Mouse (Mus musculus): ENCODE results near the gene Ablim1. TPM values are rescaled to one million over a fixed set of nuclear protein-coding genes. Genes with fewer than 3 reads are reported as not detected.

Ablim1 gene
- polyA plus RNA-seq, 1 experiment from 2014 or later: 39.3 TPM

GRCm38 (mm10) chr19:57313891-57314345, 801 bp downstream of the Ablim1 start:
- Histone ChIP-seq H3K4me1 (ENCODE audit: insufficient read depth, low read length) (peaks cover 11% of the 10 kb centered on the region), H3K9ac (replicated peaks; ENCODE audit: low read length) (peak overlapping the region; percentile 77), H3K27me3 (ENCODE audit: insufficient read depth, low read length) (0 out of 2 replicates have a peak, but pooled peaks cover 3% of the 10 kb centered on the region), H3K9me3 (ENCODE audit: low read length) (no peaks in the 10 kb centered on the region), H3K4me3 (ENCODE audit: low read length) (peak overlapping the region; percentile 60), H3K27ac (ENCODE audit: low read length) (peak overlapping the region; percentile 47; the same call in 1 of the 2 replicates), H3K36me3 (ENCODE audit: insufficient read depth, low read length) (no peaks in the 10 kb centered on the region), H3K4me2 (replicated peaks; ENCODE audit: low read depth, low read length) (peak overlapping the region; percentile 92)
- 60% methylated on average over 3 of the region's 3 CpGs for WGBS
- ATAC-seq (ENCODE audit: low FRiP score, low TSS enrichment): no peak

DNA sequence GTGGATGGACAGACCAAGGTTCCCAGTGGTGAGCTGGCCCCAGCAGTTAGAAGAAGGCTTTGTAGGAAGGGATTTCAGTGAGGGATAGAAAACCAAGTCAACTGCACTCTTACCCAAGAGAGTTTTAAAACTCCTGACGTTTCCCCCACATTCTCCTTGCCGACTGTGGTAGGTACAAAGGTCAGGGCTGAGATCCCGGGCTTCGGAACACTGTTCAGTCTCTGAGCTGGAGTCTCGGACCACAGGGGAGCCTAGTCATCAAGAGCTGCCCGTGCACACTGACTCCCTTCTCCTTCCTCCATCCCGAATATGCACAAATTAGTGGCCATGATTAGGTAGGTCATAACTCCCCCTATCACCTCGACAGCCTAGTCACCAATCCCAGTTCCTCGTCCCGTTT, 1.5 kb downstream of the Ablim1 start:
- Histone ChIP-seq H3K4me2 (replicated peaks; ENCODE audit: low read depth, low read length) (no peak overlapping the region), H3K36me3 (ENCODE audit: insufficient read depth, low read length) (no peaks in the 10 kb centered on the region), H3K4me1 (ENCODE audit: insufficient read depth, low read length) (peaks cover 11% of the 10 kb centered on the region), H3K9me3 (ENCODE audit: low read length) (no peaks in the 10 kb centered on the region), H3K4me3 (ENCODE audit: low read length) (no peak overlapping the region), H3K27me3 (ENCODE audit: insufficient read depth, low read length) (0 out of 2 replicates have a peak, but pooled peaks cover 3% of the 10 kb centered on the region), H3K9ac (replicated peaks; ENCODE audit: low read length) (no peak overlapping the region), H3K27ac (ENCODE audit: low read length) (no peak overlapping the region)
- WGBS: 60% methylated on average over 10 of the region's 10 CpGs
- ATAC-seq (ENCODE audit: low FRiP score, low TSS enrichment): no peak

- H3K4me2 ChIP-seq (replicated peaks; ENCODE audit: low read depth, low read length): no peak overlapping the region
- no peak overlapping the region for H3K4me3 ChIP-seq (ENCODE audit: low read length)
- H3K36me3 ChIP-seq (ENCODE audit: insufficient read depth, low read length): no peaks in the 10 kb centered on the region
- H3K9me3 ChIP-seq (ENCODE audit: low read length): no peaks in the 10 kb centered on the region
- no peak for ATAC-seq (ENCODE audit: low FRiP score, low TSS enrichment)
- no peak overlapping the region for H3K27ac ChIP-seq (ENCODE audit: low read length)
- 69% methylated on average over 4 of the region's 4 CpGs for WGBS
- peaks cover 7% of the 10 kb centered on the region for H3K4me1 ChIP-seq (ENCODE audit: insufficient read depth, low read length)
- H3K27me3 ChIP-seq (ENCODE audit: insufficient read depth, low read length): no peaks in the 10 kb centered on the region
- no peak overlapping the region for H3K9ac ChIP-seq (replicated peaks; ENCODE audit: low read length)
Measured at GRCm38 (mm10) chr19:57309980-57310379, 4.7 kb downstream of the Ablim1 start.

DNA sequence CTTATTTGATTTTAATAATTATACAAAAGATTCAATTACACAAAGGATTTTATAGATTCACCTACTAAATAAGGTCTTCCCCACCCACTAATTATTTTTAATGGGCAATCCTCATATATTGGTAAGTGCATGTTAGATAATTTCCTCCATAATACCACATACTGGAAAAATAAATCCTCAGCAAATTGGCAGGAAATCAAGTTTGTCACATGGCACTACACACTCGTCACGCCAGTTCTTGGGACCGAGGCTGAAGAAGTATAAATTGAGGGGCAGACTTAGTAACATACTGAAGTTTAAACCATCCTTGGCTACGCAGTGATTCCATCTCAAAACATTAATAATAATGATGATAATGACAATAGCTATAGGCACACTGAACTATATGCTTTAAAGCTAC, 8.1 kb downstream of the Ablim1 start:
- WGBS: 63% methylated on average over 4 of the region's 4 CpGs
- Histone ChIP-seq H3K4me3 (ENCODE audit: low read length) (no peak overlapping the region), H3K9ac (replicated peaks; ENCODE audit: low read length) (no peak overlapping the region), H3K9me3 (ENCODE audit: low read length) (no peaks in the 10 kb centered on the region), H3K36me3 (ENCODE audit: insufficient read depth, low read length) (no peaks in the 10 kb centered on the region), H3K27ac (ENCODE audit: low read length) (no peak overlapping the region), H3K4me1 (ENCODE audit: insufficient read depth, low read length) (no peaks in the 10 kb centered on the region), H3K4me2 (replicated peaks; ENCODE audit: low read depth, low read length) (no peak overlapping the region), H3K27me3 (ENCODE audit: insufficient read depth, low read length) (no peaks in the 10 kb centered on the region)
- no peak for ATAC-seq (ENCODE audit: low FRiP score, low TSS enrichment)

DNA sequence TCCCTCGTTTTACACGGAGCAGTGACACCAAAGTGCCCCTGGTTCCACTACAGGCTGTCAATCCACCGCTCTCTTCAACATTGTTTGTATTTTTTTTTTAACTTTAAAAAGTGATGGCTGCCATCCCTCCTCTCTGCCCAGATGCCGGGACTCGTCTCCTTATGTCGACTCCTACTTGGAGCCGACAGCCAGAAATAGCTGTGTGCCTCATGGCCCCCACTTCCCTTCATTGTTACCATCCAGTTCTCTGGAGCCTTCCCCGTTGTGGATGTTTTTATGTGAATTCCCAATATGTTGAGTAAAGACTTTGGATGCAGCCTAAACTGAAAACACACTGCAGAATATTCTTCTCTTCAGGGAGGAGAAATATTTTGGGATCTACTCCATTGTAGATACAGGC, 8.7 kb downstream of the Ablim1 start:
- no peaks in the 10 kb centered on the region for H3K27me3 ChIP-seq (ENCODE audit: insufficient read depth, low read length)
- H3K9ac ChIP-seq (replicated peaks; ENCODE audit: low read length): no peak overlapping the region
- no peaks in the 10 kb centered on the region for H3K4me1 ChIP-seq (ENCODE audit: insufficient read depth, low read length)
- H3K27ac ChIP-seq (ENCODE audit: low read length): no peak overlapping the region
- ATAC-seq (ENCODE audit: low FRiP score, low TSS enrichment): no peak
- 63% methylated on average over 8 of the region's 8 CpGs for WGBS
- H3K4me2 ChIP-seq (replicated peaks; ENCODE audit: low read depth, low read length): no peak overlapping the region
- H3K4me3 ChIP-seq (ENCODE audit: low read length): no peak overlapping the region
- H3K36me3 ChIP-seq (ENCODE audit: insufficient read depth, low read length): no peaks in the 10 kb centered on the region
- H3K9me3 ChIP-seq (ENCODE audit: low read length): no peaks in the 10 kb centered on the region

DNA sequence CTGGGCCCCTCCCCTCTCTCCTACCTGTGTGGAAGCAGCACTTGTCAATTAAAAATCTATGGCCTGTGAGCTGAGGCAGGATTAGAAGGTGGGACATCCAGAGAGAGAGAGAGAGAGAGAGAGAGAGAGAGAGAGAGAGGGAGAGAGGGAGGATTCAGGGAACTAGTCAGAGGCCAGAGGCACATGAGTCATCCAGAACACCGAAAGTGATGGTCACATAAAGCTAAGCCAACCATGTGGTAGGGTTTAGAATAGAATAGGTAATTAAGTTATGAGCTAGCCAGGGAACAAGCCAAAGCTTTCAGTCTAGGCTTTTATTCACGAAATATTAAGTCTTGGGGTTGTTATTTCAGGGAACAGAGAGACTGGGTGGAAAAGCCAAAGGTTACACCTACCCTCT, 10.1 kb downstream of the Ablim1 start:
- H3K9ac ChIP-seq (replicated peaks; ENCODE audit: low read length): no peak overlapping the region
- no peaks in the 10 kb centered on the region for H3K9me3 ChIP-seq (ENCODE audit: low read length)
- 73% methylated on average over 2 of the region's 2 CpGs for WGBS
- H3K4me3 ChIP-seq (ENCODE audit: low read length): no peak overlapping the region
- no peaks in the 10 kb centered on the region for H3K27me3 ChIP-seq (ENCODE audit: insufficient read depth, low read length)
- H3K36me3 ChIP-seq (ENCODE audit: insufficient read depth, low read length): no peaks in the 10 kb centered on the region
- H3K4me2 ChIP-seq (replicated peaks; ENCODE audit: low read depth, low read length): no peak overlapping the region
- H3K27ac ChIP-seq (ENCODE audit: low read length): no peak overlapping the region
- no peaks in the 10 kb centered on the region for H3K4me1 ChIP-seq (ENCODE audit: insufficient read depth, low read length)
- ATAC-seq (ENCODE audit: low FRiP score, low TSS enrichment): no peak

DNA sequence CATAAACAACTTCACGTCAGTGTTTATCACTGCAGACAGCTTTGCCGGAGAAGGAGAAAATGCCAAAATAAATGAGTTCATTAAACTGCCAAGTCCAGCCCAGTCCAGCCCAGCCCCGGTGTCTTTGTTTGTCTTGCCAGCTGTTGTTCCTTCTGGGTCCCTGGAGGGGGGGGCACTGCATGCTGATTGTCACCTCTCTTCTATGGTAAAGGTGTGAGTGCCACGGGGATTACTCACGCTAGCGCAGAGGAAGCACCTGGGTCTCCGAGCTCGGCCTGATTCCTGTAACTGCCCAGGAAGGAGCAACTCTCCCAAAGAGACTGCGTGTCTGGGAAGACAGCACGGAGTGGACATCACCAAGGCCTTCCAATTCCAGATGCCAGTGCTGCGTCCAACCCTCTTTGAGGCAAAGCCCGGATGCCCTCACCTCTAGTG, 12.7 kb downstream of the Ablim1 start:
- no peaks in the 10 kb centered on the region for H3K27me3 ChIP-seq (ENCODE audit: insufficient read depth, low read length)
- H3K4me3 ChIP-seq (ENCODE audit: low read length): no peak overlapping the region
- no peak overlapping the region for H3K4me2 ChIP-seq (replicated peaks; ENCODE audit: low read depth, low read length)
- ATAC-seq (ENCODE audit: low FRiP score, low TSS enrichment): no peak
- H3K9ac ChIP-seq (replicated peaks; ENCODE audit: low read length): no peak overlapping the region
- H3K9me3 ChIP-seq (ENCODE audit: low read length): no peaks in the 10 kb centered on the region
- 53% methylated on average over 12 of the region's 12 CpGs for WGBS
- no peak overlapping the region for H3K27ac ChIP-seq (ENCODE audit: low read length)
- no peaks in the 10 kb centered on the region for H3K36me3 ChIP-seq (ENCODE audit: insufficient read depth, low read length)
- no peaks in the 10 kb centered on the region for H3K4me1 ChIP-seq (ENCODE audit: insufficient read depth, low read length)

DNA sequence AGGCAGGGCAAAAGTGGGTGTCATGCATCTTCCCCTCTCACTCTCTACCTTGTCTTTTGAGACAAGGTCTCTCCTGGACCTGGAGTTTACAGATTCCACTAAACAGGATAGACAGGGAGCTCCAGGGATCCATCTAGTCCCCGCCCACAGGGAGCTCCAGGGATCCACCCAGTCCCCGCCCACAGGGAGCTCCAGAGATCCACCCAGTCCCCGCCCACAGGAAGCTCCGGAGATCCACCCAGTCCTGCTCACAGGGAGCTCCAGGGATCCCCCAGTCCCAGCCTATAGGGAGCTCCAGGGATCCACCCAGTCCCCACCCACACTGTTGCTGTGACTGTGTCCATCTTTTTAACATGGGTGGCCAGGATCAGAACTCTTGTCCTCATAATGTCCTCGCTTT, 16.7 kb downstream of the Ablim1 start:
- no peaks in the 10 kb centered on the region for H3K36me3 ChIP-seq (ENCODE audit: insufficient read depth, low read length)
- H3K9me3 ChIP-seq (ENCODE audit: low read length): no peaks in the 10 kb centered on the region
- H3K27me3 ChIP-seq (ENCODE audit: insufficient read depth, low read length): no peaks in the 10 kb centered on the region
- 76% methylated on average over 5 of the region's 5 CpGs for WGBS
- ATAC-seq (ENCODE audit: low FRiP score, low TSS enrichment): no peak
- H3K4me1 ChIP-seq (ENCODE audit: insufficient read depth, low read length): no peaks in the 10 kb centered on the region
- H3K27ac ChIP-seq (ENCODE audit: low read length): peak overlapping the region; percentile 11
- no peak overlapping the region for H3K4me3 ChIP-seq (ENCODE audit: low read length)
- no peak overlapping the region for H3K4me2 ChIP-seq (replicated peaks; ENCODE audit: low read depth, low read length)
- no peak overlapping the region for H3K9ac ChIP-seq (replicated peaks; ENCODE audit: low read length)

GRCm38 (mm10) chr19:57297447-57297846, 17.3 kb downstream of the Ablim1 start:
- Histone ChIP-seq H3K36me3 (ENCODE audit: insufficient read depth, low read length) (no peaks in the 10 kb centered on the region), H3K4me2 (replicated peaks; ENCODE audit: low read depth, low read length) (no peak overlapping the region), H3K9me3 (ENCODE audit: low read length) (no peaks in the 10 kb centered on the region), H3K4me3 (ENCODE audit: low read length) (no peak overlapping the region), H3K4me1 (ENCODE audit: insufficient read depth, low read length) (no peaks in the 10 kb centered on the region), H3K27me3 (ENCODE audit: insufficient read depth, low read length) (no peaks in the 10 kb centered on the region), H3K9ac (replicated peaks; ENCODE audit: low read length) (no peak overlapping the region), H3K27ac (ENCODE audit: low read length) (no peak overlapping the region)
- ATAC-seq (ENCODE audit: low FRiP score, low TSS enrichment): no peak
- 91% methylated on average over 9 of the region's 9 CpGs for WGBS

- H3K27ac ChIP-seq (ENCODE audit: low read length): no peak overlapping the region
- 75% methylated on average over 5 of the region's 5 CpGs for WGBS
- no peaks in the 10 kb centered on the region for H3K4me1 ChIP-seq (ENCODE audit: insufficient read depth, low read length)
- H3K4me2 ChIP-seq (replicated peaks; ENCODE audit: low read depth, low read length): no peak overlapping the region
- no peak overlapping the region for H3K4me3 ChIP-seq (ENCODE audit: low read length)
- H3K9ac ChIP-seq (replicated peaks; ENCODE audit: low read length): no peak overlapping the region
- H3K27me3 ChIP-seq (ENCODE audit: insufficient read depth, low read length): no peaks in the 10 kb centered on the region
- H3K36me3 ChIP-seq (ENCODE audit: insufficient read depth, low read length): no peaks in the 10 kb centered on the region
- no peak for ATAC-seq (ENCODE audit: low FRiP score, low TSS enrichment)
- no peaks in the 10 kb centered on the region for H3K9me3 ChIP-seq (ENCODE audit: low read length)
Measured at GRCm38 (mm10) chr19:57296539-57296938, 18.2 kb downstream of the Ablim1 start.
